Comparison of ENCODE assay signal across 15 mouse cellular contexts in genomic region chr2:113817681-113818606, GRCm38 (mm10). TPM values are rescaled to one million over a fixed set of nuclear protein-coding genes. Genes with fewer than 3 reads are reported as not detected.
DNase-seq lines count a peak whose midpoint lies in the region; ATAC-seq and TF ChIP-seq lines count a peak whose summit lies in the region.
"Had no signal": no experiment of that assay in that cellular context is flagged by ENCODE, and none has a peak within 500 bp of the region (broad histone marks: within the 10 kb centered on the region; RNA-seq: fewer than 3 reads in every experiment).

No protein-coding gene starts in this region.

- ATAC-seq in kidney, postnatal 0 days (replicated peaks; ENCODE audit: low FRiP score, low read depth): 0 out of 2 replicates have a peak, but pooled peaks have one; percentile 25
- ATAC-seq in forebrain, embryonic 12.5 days (ENCODE audit: low FRiP score): peak; percentile 33; the same call in 1 of the 2 replicates
- ATAC-seq in hindbrain, postnatal 0 days: peak; percentile 65
- no peak for ATAC-seq in kidney, embryonic 15.5 days (replicated peaks; ENCODE audit: low FRiP score)
- ATAC-seq: activated CD4-positive, CD25-positive, alpha-beta regulatory T cell, adult 4 months had no signal

- H3K36me3 ChIP-seq in kidney, postnatal 0 days (ENCODE audit: insufficient read depth, low read length): no peaks in the 10 kb centered on the region
- H3K36me3 ChIP-seq in forebrain, embryonic 12.5 days (replicated peaks): peaks cover 35% of the 10 kb centered on the region
- H3K36me3 ChIP-seq in hindbrain, postnatal 0 days (ENCODE audit: insufficient read depth, low read length): no peaks in the 10 kb centered on the region
- no peaks in the 10 kb centered on the region for H3K36me3 ChIP-seq in kidney, embryonic 15.5 days
- H3K36me3 ChIP-seq: limb, embryonic 13.5 days had no signal

- H3K4me3 ChIP-seq in kidney, postnatal 0 days (replicated peaks; ENCODE audit: low read depth, low read length): no peak overlapping the region
- H3K4me3 ChIP-seq in forebrain, embryonic 12.5 days (replicated peaks): no peak overlapping the region
- no peak overlapping the region for H3K4me3 ChIP-seq in hindbrain, postnatal 0 days (ENCODE audit: low read length)
- no peak overlapping the region for H3K4me3 ChIP-seq in kidney, embryonic 15.5 days (replicated peaks)
- H3K4me3 ChIP-seq: erythroblast, embryonic 14.5 days; limb, embryonic 13.5 days had no signal

- H3K4me1 ChIP-seq in kidney, postnatal 0 days (replicated peaks; ENCODE audit: insufficient read depth, low read length): no peaks in the 10 kb centered on the region
- H3K4me1 ChIP-seq in forebrain, embryonic 12.5 days: 0 out of 2 replicates have a peak, but pooled peaks cover 3% of the 10 kb centered on the region
- no peaks in the 10 kb centered on the region for H3K4me1 ChIP-seq in hindbrain, postnatal 0 days (ENCODE audit: insufficient read depth, low read length)
- peaks cover 6% of the 10 kb centered on the region for H3K4me1 ChIP-seq in kidney, embryonic 15.5 days
- H3K4me1 ChIP-seq: limb, embryonic 13.5 days had no signal

- no peak overlapping the region for H3K4me2 ChIP-seq in kidney, postnatal 0 days (ENCODE audit: low read length)
- H3K4me2 ChIP-seq in forebrain, embryonic 12.5 days: no peak overlapping the region
- no peak overlapping the region for H3K4me2 ChIP-seq in hindbrain, postnatal 0 days (ENCODE audit: low read depth, low read length)
- H3K4me2 ChIP-seq in kidney, embryonic 15.5 days: no peak overlapping the region
- H3K4me2 ChIP-seq: limb, embryonic 13.5 days had no signal

- WGBS in kidney, postnatal 0 days: 58% methylated on average over 14 of the region's 14 CpGs
- 70% methylated on average over 14 of the region's 14 CpGs for WGBS in forebrain, embryonic 12.5 days
- WGBS in hindbrain, postnatal 0 days: 43% methylated on average over 14 of the region's 14 CpGs
- 67% methylated on average over 14 of the region's 14 CpGs for WGBS in kidney, embryonic 15.5 days

- TF ChIP-seq CTCF in kidney, postnatal 0 days (IDR thresholded peaks at IDR 0.05; ENCODE audit: low read depth): no peak
- no peak for TF ChIP-seq CTCF in hindbrain, postnatal 0 days (IDR thresholded peaks at IDR 0.05; ENCODE audit: low read depth)

- no peak overlapping the region for H3K27ac ChIP-seq in kidney, postnatal 0 days
- H3K27ac ChIP-seq in forebrain, embryonic 12.5 days: peak overlapping the region; percentile 19; the same call in 1 of the 2 replicates
- H3K27ac ChIP-seq in hindbrain, postnatal 0 days: peak overlapping the region; percentile 45; the same call in 1 of the 2 replicates
- no peak overlapping the region for H3K27ac ChIP-seq in kidney, embryonic 15.5 days
- H3K27ac ChIP-seq: limb, embryonic 13.5 days had no signal

- no peaks in the 10 kb centered on the region for H3K9me3 ChIP-seq in kidney, postnatal 0 days (replicated peaks; ENCODE audit: low read length)
- H3K9me3 ChIP-seq in forebrain, embryonic 12.5 days: no peaks in the 10 kb centered on the region
- H3K9me3 ChIP-seq in hindbrain, postnatal 0 days (ENCODE audit: low read length): no peaks in the 10 kb centered on the region
- no peaks in the 10 kb centered on the region for H3K9me3 ChIP-seq in kidney, embryonic 15.5 days (replicated peaks)
- H3K9me3 ChIP-seq: limb, embryonic 13.5 days had no signal

- DNase-seq in kidney, postnatal 0 days (ENCODE audit: low spot score): no peak
- DNase-seq in kidney, adult 9 months: no peak
- DNase-seq in NIH3T3 (ENCODE audit: low read depth): peak; percentile 59
- DNase-seq in hindbrain, postnatal 0 days (ENCODE audit: low spot score): peak; percentile 32
- DNase-seq in B cell, adult 2 months: no peak
- DNase-seq: gastrocnemius, postnatal 25 days; lung, adult 18-20 months; right cerebral cortex, postnatal 25 days had no signal

- H3K9ac ChIP-seq in kidney, postnatal 0 days (ENCODE audit: low read depth, low read length): no peak overlapping the region
- no peak overlapping the region for H3K9ac ChIP-seq in forebrain, embryonic 12.5 days
- no peak overlapping the region for H3K9ac ChIP-seq in hindbrain, postnatal 0 days (replicated peaks; ENCODE audit: low read length)
- H3K9ac ChIP-seq in kidney, embryonic 15.5 days: no peak overlapping the region
- H3K9ac ChIP-seq: limb, embryonic 13.5 days had no signal

- no peaks in the 10 kb centered on the region for H3K27me3 ChIP-seq in kidney, postnatal 0 days (ENCODE audit: insufficient read depth, low read length)
- no peaks in the 10 kb centered on the region for H3K27me3 ChIP-seq in forebrain, embryonic 12.5 days
- H3K27me3 ChIP-seq in hindbrain, postnatal 0 days (ENCODE audit: insufficient read depth, low read length): no peaks in the 10 kb centered on the region
- H3K27me3 ChIP-seq in kidney, embryonic 15.5 days: no peaks in the 10 kb centered on the region
- H3K27me3 ChIP-seq: limb, embryonic 13.5 days had no signal

RNA-seq across cellular contexts. Expression of gene Scg5, which starts 11.0 kb away (rescaled TPM):
- 36.9 and 46.2 TPM in 2 replicates for polyA plus RNA-seq in kidney, postnatal 0 days (2015; fragmentation: Nextera tagmentation; extraction: Ambion mirVana)
- 67.8 and 71.2 TPM in 2 replicates for polyA plus RNA-seq in forebrain, embryonic 12.5 days (2016; fragmentation: Nextera tagmentation; extraction: Ambion mirVana)
- total RNA-seq in hindbrain, postnatal 0 days (2014; rRNA removed): 202 and 203 TPM in 2 replicates
- polyA plus RNA-seq in hindbrain, postnatal 0 days (2015; fragmentation: Nextera tagmentation; extraction: Ambion mirVana): 348 and 362 TPM in 2 replicates
- 5.2 and 8.6 TPM in 2 replicates for polyA plus RNA-seq in kidney, embryonic 15.5 days (2015; fragmentation: Nextera tagmentation; extraction: Ambion mirVana)

RNA-seq across cellular contexts. Expression of gene Arhgap11a, which starts 30.5 kb away (rescaled TPM):
- polyA plus RNA-seq in kidney, postnatal 0 days (2015; fragmentation: Nextera tagmentation; extraction: Ambion mirVana): 11.7 and 12.5 TPM in 2 replicates
- 66.3 and 70.4 TPM in 2 replicates for polyA plus RNA-seq in forebrain, embryonic 12.5 days (2016; fragmentation: Nextera tagmentation; extraction: Ambion mirVana)
- 1.8 and 2.2 TPM in 2 replicates for total RNA-seq in hindbrain, postnatal 0 days (2014; rRNA removed)
- 6.5 and 6.7 TPM in 2 replicates for polyA plus RNA-seq in hindbrain, postnatal 0 days (2015; fragmentation: Nextera tagmentation; extraction: Ambion mirVana)
- 29.0 and 29.9 TPM in 2 replicates for polyA plus RNA-seq in kidney, embryonic 15.5 days (2015; fragmentation: Nextera tagmentation; extraction: Ambion mirVana)

RNA-seq across cellular contexts. Expression of gene Grem1, which starts 59.5 kb away (rescaled TPM):
- 0.14 and 0.18 TPM in 2 replicates for polyA plus RNA-seq in kidney, postnatal 0 days (2015; fragmentation: Nextera tagmentation; extraction: Ambion mirVana)
- polyA plus RNA-seq in forebrain, embryonic 12.5 days (2016; fragmentation: Nextera tagmentation; extraction: Ambion mirVana): 0.44 and 0.57 TPM in 2 replicates
- total RNA-seq in hindbrain, postnatal 0 days (2014; rRNA removed): 4.5 and 5.2 TPM in 2 replicates
- polyA plus RNA-seq in hindbrain, postnatal 0 days (2015; fragmentation: Nextera tagmentation; extraction: Ambion mirVana): 1.6 and 2.0 TPM in 2 replicates
- polyA plus RNA-seq in kidney, embryonic 15.5 days (2015; fragmentation: Nextera tagmentation; extraction: Ambion mirVana): 0.27 and 0.30 TPM in 2 replicates
- total RNA-seq: gastrocnemius, postnatal 25 days; megakaryocyte-erythroid progenitor cell, adult 5-6 weeks; neutrophil, adult 5-6 weeks had no signal
- polyA plus RNA-seq: activated CD4-positive, CD25-positive, alpha-beta regulatory T cell, adult 4 months; erythroblast, embryonic 14.5 days had no signal

Comparison
In these comparisons a context has a peak if more than half of its experiments do, and no peak if none do; other contexts are left out.
1. DNase-seq: peak in NIH3T3 (single experiment) and hindbrain, postnatal 0 days (single experiment); none in kidney, postnatal 0 days (single experiment), kidney, adult 9 months (single experiment) and B cell, adult 2 months (0 of 2).
2. H3K27ac ChIP-seq: peak in forebrain, embryonic 12.5 days (single experiment) and hindbrain, postnatal 0 days (single experiment); none in kidney, postnatal 0 days (single experiment) and kidney, embryonic 15.5 days (single experiment).